18 mouse cellular contexts compared by ENCODE assay signal in genomic region chr1:192128343-192128742, GRCm38 (mm10).
"Had no signal": no experiment of that assay in that cellular context is flagged by ENCODE, and none has a peak within 500 bp of the region (broad histone marks: within the 10 kb centered on the region; RNA-seq: fewer than 3 reads in every experiment).

No protein-coding gene starts in this region.

- H3K4me1 ChIP-seq: limb, embryonic 13.5 days; midbrain, embryonic 15.5 days; neural tube, embryonic 13.5 days; stomach, embryonic 15.5 days had no signal

- DNase-seq: kidney, adult 18-20 months; kidney, postnatal 10 days; kidney, postnatal 4 days; left cerebral cortex, postnatal 4 days; lung, adult 2 months; lung, postnatal 36 days; right cerebral cortex, postnatal 4 days; spleen, adult 18-20 months; thymus, adult 2 months; thymus, postnatal 36 days had no signal

- H3K9me3 ChIP-seq: limb, embryonic 13.5 days; midbrain, embryonic 15.5 days; neural tube, embryonic 13.5 days; stomach, embryonic 15.5 days had no signal

- H3K27ac ChIP-seq: layer of hippocampus, adult 2 months; limb, embryonic 13.5 days; midbrain, embryonic 15.5 days; neural tube, embryonic 13.5 days; stomach, embryonic 15.5 days had no signal

- H3K9ac ChIP-seq: limb, embryonic 13.5 days; midbrain, embryonic 15.5 days; neural tube, embryonic 13.5 days; stomach, embryonic 15.5 days had no signal

- ATAC-seq: hindbrain, embryonic 16.5 days; lung, postnatal 0 days; midbrain, embryonic 15.5 days had no signal

- H3K4me3 ChIP-seq: layer of hippocampus, adult 2 months; limb, embryonic 13.5 days; midbrain, embryonic 15.5 days; neural tube, embryonic 13.5 days; stomach, embryonic 15.5 days had no signal

- H3K4me2 ChIP-seq: limb, embryonic 13.5 days; midbrain, embryonic 11.5 days; midbrain, embryonic 15.5 days; neural tube, embryonic 13.5 days; stomach, embryonic 15.5 days had no signal

- H3K27me3 ChIP-seq: limb, embryonic 13.5 days; midbrain, embryonic 15.5 days; neural tube, embryonic 13.5 days; stomach, embryonic 15.5 days had no signal
